Mouse (Mus musculus): ENCODE data around the gene Cav3.

- TF ChIP-seq CTCF (IDR thresholded peaks at IDR 0.05; ENCODE audit: insufficient read depth, low read depth, low read length), result no peak
- TF ChIP-seq POLR2A (IDR thresholded peaks at IDR 0.05; ENCODE audit: insufficient read depth, low read depth, low read length), result no peak
Observed at GRCm38 (mm10) chr6:112465441-112465840, 6.1 kb downstream of the Cav3 start.
